Mouse (Mus musculus) spleen, postnatal 10 days (tissue): Measurements from ENCODE around the gene Ube2d3.
A peak's percentile ranks its signal among the peaks of the same experiment; 100 is the strongest.
"Not testable (repeated sequence)": the region's sequence is repeated elsewhere in the genome, so short reads cannot be mapped to it uniquely, and the experiment has no call there.

ENCODE experiments used
- DNase-seq, 2 experiments: peaks; one replicate each; pipeline ENCODE4 v3.0.0; 2021 to 2022; ENCODE audit warnings: low spot score in 2 of 2

Ube2d3 gene

DNA sequence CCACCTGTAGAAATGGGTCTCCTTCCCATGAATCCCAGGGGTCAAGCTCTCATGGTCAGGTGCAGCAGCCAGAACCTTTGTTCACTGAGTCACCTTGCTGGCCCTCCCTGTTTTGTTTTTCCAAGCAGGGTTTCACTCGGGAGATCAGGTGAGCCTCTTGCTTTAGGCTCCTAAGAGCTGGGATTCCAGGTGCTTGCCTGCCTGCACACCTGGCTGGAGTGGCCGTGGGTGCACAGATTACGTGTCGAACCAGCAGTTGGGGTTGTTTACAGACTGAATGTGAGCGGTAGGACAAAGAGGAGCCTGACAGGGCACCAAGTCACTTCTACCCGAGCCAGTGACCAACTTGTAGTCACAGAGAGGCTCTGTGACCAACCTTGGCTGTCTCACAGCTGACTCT, 53.2 kb downstream of the Ube2d3 start:
- no peak for DNase-seq

GRCm38 (mm10) chr3:135493320-135493719, 55.4 kb downstream of the Ube2d3 start:
- DNase-seq, result not testable (repeated sequence)

DNA sequence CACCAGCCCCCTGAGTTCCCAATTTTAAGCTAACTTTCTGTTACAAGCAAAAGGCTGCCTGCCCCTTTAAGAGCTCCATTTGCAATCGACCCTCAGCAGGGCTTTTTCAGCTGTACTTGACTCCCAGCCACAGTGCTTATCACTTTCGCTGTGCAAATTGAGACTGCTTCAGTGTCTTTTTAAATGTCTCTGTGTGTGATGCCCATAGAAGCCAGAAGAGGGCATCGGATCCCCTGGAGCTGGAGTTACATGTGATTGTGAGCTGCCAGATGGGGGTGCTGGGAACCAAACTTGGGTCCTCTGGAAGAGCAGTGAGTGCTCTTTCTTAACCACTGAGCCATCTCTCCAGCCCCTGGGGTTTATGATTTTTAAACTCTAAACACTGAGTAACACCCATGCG, 60.0 kb downstream of the Ube2d3 start:
- not testable (repeated sequence) for DNase-seq

DNA sequence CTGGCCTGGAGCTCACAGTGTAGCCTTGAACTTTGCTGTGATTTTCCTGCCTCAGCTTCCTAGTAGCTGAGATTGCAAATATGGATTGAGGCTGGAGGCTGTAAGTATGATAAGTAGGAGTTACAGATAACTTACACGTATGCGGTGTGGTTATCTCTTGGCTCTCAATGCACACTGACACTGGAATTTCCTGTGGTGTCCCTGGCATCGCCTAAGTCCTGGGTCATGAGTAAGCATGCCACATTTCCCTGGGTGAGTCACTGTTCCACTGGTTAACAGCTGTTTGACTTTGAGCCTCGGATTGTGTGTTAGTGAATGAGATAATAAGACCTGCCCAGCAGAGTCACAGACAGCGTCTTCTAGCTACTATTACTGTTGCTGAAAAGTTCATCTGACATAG, 60.9 kb downstream of the Ube2d3 start:
- no peak for DNase-seq

DNA sequence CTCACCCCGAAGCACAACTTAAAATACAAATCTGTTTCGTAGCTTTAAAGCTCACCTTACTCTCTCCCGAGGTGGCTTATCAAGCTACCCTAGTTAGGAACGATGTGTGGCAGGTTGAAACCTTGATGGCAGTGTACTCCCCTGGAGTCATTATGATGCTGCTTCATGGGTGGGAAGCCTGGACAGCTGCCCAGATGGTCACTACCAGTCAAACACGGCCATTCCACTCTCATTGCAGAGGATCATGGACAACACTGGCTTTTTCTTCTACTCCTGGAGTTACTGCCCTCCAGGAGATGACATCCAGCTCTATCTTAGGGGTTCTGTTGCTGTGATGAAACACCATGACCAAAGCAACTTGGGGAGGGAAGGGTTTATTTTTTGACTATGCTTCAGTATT, 65.2 kb downstream of the Ube2d3 start:
- DNase-seq, result no peak

- DNase-seq, result peak; percentile 66 to 82
Measured at GRCm38 (mm10) chr3:135505369-135505909, 67.5 kb downstream of the Ube2d3 start.

GRCm38 (mm10) chr3:135505916-135506482, 68.0 kb downstream of the Ube2d3 start:
- DNase-seq, result no peak

GRCm38 (mm10) chr3:135507506-135507905, 69.6 kb downstream of the Ube2d3 start:
- DNase-seq, result no peak

DNA sequence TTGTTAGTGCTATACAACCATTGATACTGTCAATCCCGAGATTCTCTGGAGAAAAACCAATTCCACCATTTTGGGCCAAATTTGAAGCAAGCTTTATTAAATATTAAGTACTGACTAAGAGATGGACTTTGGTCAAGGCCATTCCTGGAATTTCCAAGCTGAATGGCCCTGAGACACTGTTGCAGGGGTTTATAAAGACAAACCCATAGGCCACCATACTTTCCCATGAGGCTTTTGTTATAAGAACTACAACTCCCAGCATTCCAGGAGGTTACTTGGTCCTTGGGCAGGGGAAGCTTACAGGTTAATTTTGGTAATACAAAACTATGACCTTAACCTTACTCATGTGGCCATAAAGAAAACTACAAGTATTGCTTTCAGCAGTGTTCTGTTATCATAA, 70.2 kb downstream of the Ube2d3 start:
- no peak for DNase-seq

GRCm38 (mm10) chr3:135510372-135510771, 72.4 kb downstream of the Ube2d3 start:
- no peak for DNase-seq

GRCm38 (mm10) chr3:135511683-135512082, 73.7 kb downstream of the Ube2d3 start:
- DNase-seq, result peak in 1 of 2 experiments; percentile 25

DNA sequence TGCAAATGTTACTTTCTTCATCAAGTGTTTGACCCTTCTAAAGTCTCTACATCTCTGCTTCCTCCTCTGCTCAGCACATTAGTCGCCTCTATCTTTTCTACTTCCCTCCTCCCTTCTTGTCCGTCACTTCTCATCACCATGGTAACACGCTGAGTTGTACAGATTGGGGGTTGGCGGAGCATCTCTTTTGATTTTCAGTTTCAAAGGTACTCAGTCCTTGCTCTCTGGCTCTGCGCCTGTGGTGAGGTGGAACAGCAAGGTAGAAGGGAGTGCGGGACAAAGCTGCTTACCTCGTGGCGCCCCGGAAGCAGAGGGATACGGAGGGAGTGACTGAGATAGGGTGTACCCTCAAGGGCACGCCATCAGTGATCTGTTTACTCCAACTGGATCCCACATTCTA, 75.3 kb downstream of the Ube2d3 start:
- DNase-seq, result no peak

GRCm38 (mm10) chr3:135513800-135514425, 76.0 kb downstream of the Ube2d3 start:
- DNase-seq, result no peak

GRCm38 (mm10) chr3:135515246-135515645, 77.3 kb downstream of the Ube2d3 start:
- no peak for DNase-seq

DNA sequence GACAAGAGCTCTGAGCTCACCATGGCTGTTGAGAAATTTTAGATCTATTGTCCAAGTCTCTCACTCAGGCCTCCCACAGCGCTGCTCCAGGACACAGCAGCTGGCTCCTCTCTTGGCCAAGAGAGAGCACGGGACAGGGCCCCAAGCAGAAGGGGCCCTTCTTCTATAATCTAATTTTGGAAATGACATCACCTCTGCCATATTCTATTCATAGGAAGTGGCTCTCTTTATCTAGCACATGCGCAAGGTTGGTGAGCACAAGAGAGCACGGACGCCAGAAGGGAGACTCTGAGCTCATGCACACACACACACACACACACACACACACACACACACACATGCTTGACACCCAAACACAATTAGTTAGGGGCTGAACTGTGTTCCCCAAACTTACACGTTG, 78.9 kb downstream of the Ube2d3 start:
- DNase-seq, result peak in 1 of 2 experiments; percentile 24
